Mouse (Mus musculus) kidney, embryonic 16.5 days (tissue): ENCODE results near the gene Hdac7. TPM values are rescaled to one million over a fixed set of nuclear protein-coding genes. Genes with fewer than 3 reads are reported as not detected.

ENCODE experiments used
- ATAC-seq: fragments of 200-750 bp; cut with Nextera tagmentation; 2 replicates; pipeline ENCODE4 v1.8.0; 2017; ENCODE audit warnings: moderate TSS enrichment; ENCODE audit not compliant: low FRiP score, low TSS enrichment
- H3K27ac ChIP-seq: fragments of 300-500 bp; sonication (generic); 2 replicates; pipeline ENCODE4 v1.5.1; 2014; ENCODE audit warnings: low read length
- H3K27me3 ChIP-seq: fragments of 300-500 bp; sonication (generic); 2 replicates; pipeline ENCODE4 v1.6.1; 2014; ENCODE audit warnings: low read length, control low read depth, mixed read lengths; ENCODE audit not compliant: insufficient read depth
- H3K36me3 ChIP-seq: fragments of 300-500 bp; sonication (generic); 2 replicates; pipeline ENCODE4 v1.6.1; 2014; ENCODE audit warnings: low read length, control low read depth, mixed read lengths; ENCODE audit not compliant: insufficient read depth
- H3K4me1 ChIP-seq: fragments of 300-500 bp; sonication (generic); 2 replicates; pipeline ENCODE4 v1.6.1; 2014; ENCODE audit warnings: low read length, control low read depth, mixed read lengths; ENCODE audit not compliant: insufficient read depth
- H3K4me2 ChIP-seq: fragments of 300-500 bp; sonication (generic); replicated peaks from 2 replicates; pipeline ENCODE4 v1.6.1; 2014; ENCODE audit warnings: low read depth, low read length
- H3K4me3 ChIP-seq: fragments of 300-500 bp; sonication (generic); 2 replicates; pipeline ENCODE4 v1.5.1; 2014; ENCODE audit warnings: mild to moderate bottlenecking, low read length
- H3K9ac ChIP-seq: fragments of 300-500 bp; sonication (generic); replicated peaks from 2 replicates; pipeline ENCODE4 v1.6.1; 2014; ENCODE audit warnings: low read length
- H3K9me3 ChIP-seq: fragments of 300-500 bp; sonication (generic); 2 replicates; pipeline ENCODE4 v1.6.1; 2016; ENCODE audit warnings: low read length, control low read depth
- WGBS: fragments of 180-500 bp; shearing (Covaris S2); extraction: QIAGEN DNeasy Blood & Tissue Kit; methylation state at CpG from one replicate; pipeline ENCODE4 v1.1.7; 2014; 5-methylcytosine and 5-hydroxymethylcytosine counted together
- polyA plus RNA-seq: library from polyadenylated mRNA; unstranded; fragments of >200 nt; fragmentation: Nextera tagmentation; extraction: Ambion mirVana; gene quantifications from 2 replicates; pipeline ENCODE4 v1.2.1, GENCODE M21; 2015

Gene Hdac7
- polyA plus RNA-seq, 1 experiment from 2014 or later = 37.3 TPM

GRCm38 (mm10) chr15:97767280-97768186, 76.8 kb downstream of the Hdac7 start, which contains the start of gene Rapgef3:
Gene Rapgef3 (minus strand): TSS chr15:97767972.
- Histone ChIP-seq H3K27me3 (peaks cover 5% of the 10 kb centered on the region; the same call in 1 of the 2 replicates), H3K36me3 (no peaks in the 10 kb centered on the region), H3K9me3 (no peaks in the 10 kb centered on the region), H3K4me1 (peaks cover 76% of the 10 kb centered on the region), H3K4me2 (peak within 1 kb of the TSS; percentile 95), H3K27ac (peak within 1 kb of the TSS; percentile 92), H3K4me3 (peak within 1 kb of the TSS; percentile 64), H3K9ac (peak within 1 kb of the TSS; percentile 83)
- peak; percentile 90 for ATAC-seq
- under 1% methylated on average over 44 of the region's 44 CpGs for WGBS

- Histone ChIP-seq H3K36me3 (no peaks in the 10 kb centered on the region), H3K27me3 (peaks cover 5% of the 10 kb centered on the region; the same call in 1 of the 2 replicates), H3K4me3 (peak overlapping the region; percentile 64), H3K9me3 (no peaks in the 10 kb centered on the region), H3K9ac (peak overlapping the region; percentile 83), H3K4me1 (peaks cover 70% of the 10 kb centered on the region), H3K27ac (peak overlapping the region; percentile 92), H3K4me2 (peak overlapping the region; percentile 95)
- peak; percentile 12 for ATAC-seq
- 6% methylated on average over 23 of the region's 23 CpGs for WGBS
Observed at GRCm38 (mm10) chr15:97766594-97767279, 77.6 kb downstream of the Hdac7 start.

- Histone ChIP-seq H3K36me3 (no peaks in the 10 kb centered on the region), H3K9ac (peak overlapping the region; percentile 83), H3K4me1 (peaks cover 68% of the 10 kb centered on the region), H3K4me3 (peak overlapping the region; percentile 64), H3K27ac (peak overlapping the region; percentile 92), H3K4me2 (peak overlapping the region; percentile 95), H3K9me3 (no peaks in the 10 kb centered on the region), H3K27me3 (peaks cover 5% of the 10 kb centered on the region; the same call in 1 of the 2 replicates)
- no peak for ATAC-seq
- WGBS = 19% methylated on average over 8 of the region's 8 CpGs
Observed at GRCm38 (mm10) chr15:97766194-97766593, 78.1 kb downstream of the Hdac7 start.

GRCm38 (mm10) chr15:97765090-97765794, 79.1 kb downstream of the Hdac7 start:
- Histone ChIP-seq H3K27ac (peak overlapping the region; percentile 24; the same call in 1 of the 2 replicates), H3K9ac (peak overlapping the region; percentile 83), H3K4me2 (peak overlapping the region; percentile 95), H3K36me3 (0 out of 2 replicates have a peak, but pooled peaks cover 2% of the 10 kb centered on the region), H3K4me1 (peaks cover 61% of the 10 kb centered on the region), H3K4me3 (peak overlapping the region; percentile 64), H3K9me3 (no peaks in the 10 kb centered on the region), H3K27me3 (peaks cover 5% of the 10 kb centered on the region; the same call in 1 of the 2 replicates)
- 28% methylated on average over 13 of the region's 13 CpGs for WGBS
- no peak for ATAC-seq

- H3K9me3 ChIP-seq = no peaks in the 10 kb centered on the region
- WGBS = 83% methylated on average over 2 of the region's 2 CpGs
- no peak overlapping the region for H3K9ac ChIP-seq
- H3K4me1 ChIP-seq = peaks cover 57% of the 10 kb centered on the region
- 0 out of 2 replicates have a peak, but pooled peaks cover 3% of the 10 kb centered on the region for H3K36me3 ChIP-seq
- H3K4me3 ChIP-seq = no peak overlapping the region
- ATAC-seq = no peak
- 0 out of 2 replicates have a peak overlapping the region, but pooled peaks have one; percentile 35 for H3K27ac ChIP-seq
- no peak overlapping the region for H3K4me2 ChIP-seq
- peaks cover 5% of the 10 kb centered on the region; the same call in 1 of the 2 replicates for H3K27me3 ChIP-seq
Observed at GRCm38 (mm10) chr15:97764532-97764931, 79.8 kb downstream of the Hdac7 start.

GRCm38 (mm10) chr15:97763256-97764049, 80.8 kb downstream of the Hdac7 start:
- H3K36me3 ChIP-seq = peaks cover 3% of the 10 kb centered on the region; the same call in 1 of the 2 replicates
- 61% methylated on average over 9 of the region's 9 CpGs for WGBS
- no peak overlapping the region for H3K9ac ChIP-seq
- 0 out of 2 replicates have a peak overlapping the region, but pooled peaks have one; percentile 10 for H3K4me2 ChIP-seq
- H3K27ac ChIP-seq = no peak overlapping the region
- H3K4me1 ChIP-seq = peaks cover 51% of the 10 kb centered on the region
- H3K27me3 ChIP-seq = peaks cover 5% of the 10 kb centered on the region; the same call in 1 of the 2 replicates
- no peak for ATAC-seq
- H3K9me3 ChIP-seq = no peaks in the 10 kb centered on the region
- no peak overlapping the region for H3K4me3 ChIP-seq

GRCm38 (mm10) chr15:97762733-97763132, 81.6 kb downstream of the Hdac7 start:
- no peaks in the 10 kb centered on the region for H3K9me3 ChIP-seq
- H3K27me3 ChIP-seq = peaks cover 5% of the 10 kb centered on the region; the same call in 1 of the 2 replicates
- 51% methylated on average over 9 of the region's 9 CpGs for WGBS
- H3K4me1 ChIP-seq = peaks cover 44% of the 10 kb centered on the region
- no peak overlapping the region for H3K27ac ChIP-seq
- H3K36me3 ChIP-seq = peaks cover 8% of the 10 kb centered on the region; the same call in 1 of the 2 replicates
- ATAC-seq = no peak
- H3K4me2 ChIP-seq = 0 out of 2 replicates have a peak overlapping the region, but pooled peaks have one; percentile 10
- H3K4me3 ChIP-seq = no peak overlapping the region
- H3K9ac ChIP-seq = no peak overlapping the region

- Histone ChIP-seq H3K9ac (no peak overlapping the region), H3K27ac (no peak overlapping the region), H3K4me3 (no peak overlapping the region), H3K36me3 (peaks cover 17% of the 10 kb centered on the region), H3K9me3 (no peaks in the 10 kb centered on the region), H3K4me2 (no peak overlapping the region), H3K27me3 (peaks cover 3% of the 10 kb centered on the region; the same call in 1 of the 2 replicates), H3K4me1 (peaks cover 35% of the 10 kb centered on the region)
- 0 out of 2 replicates have a peak, but pooled peaks have one; percentile 20 for ATAC-seq
- whole genome bisulfite sequencing = 52% methylated on average over 13 of the region's 13 CpGs
Observed at GRCm38 (mm10) chr15:97761438-97761837, 82.9 kb downstream of the Hdac7 start.
